Mouse (Mus musculus) midbrain, embryonic 16.5 days (tissue): ENCODE results near the gene Hddc3. TPM values are rescaled to one million over a fixed set of nuclear protein-coding genes. Genes with fewer than 3 reads are reported as not detected.

Experiments used
- ATAC-seq: fragments of 200-750 bp; cut with Nextera tagmentation; 2 replicates; pipeline ENCODE4 v1.8.0; 2017; ENCODE audit warnings: moderate TSS enrichment
- H3K27ac ChIP-seq: fragments of 300-500 bp; sonication (generic); 2 replicates; pipeline ENCODE4 v1.5.1; 2014; ENCODE audit warnings: mild to moderate bottlenecking, low read length, mixed read lengths
- H3K27me3 ChIP-seq: fragments of 300-500 bp; sonication (generic); 2 replicates; pipeline ENCODE4 v1.6.1; 2014; ENCODE audit warnings: low read depth, low read length, mixed read lengths; ENCODE audit not compliant: control insufficient read depth, insufficient read depth
- H3K36me3 ChIP-seq: fragments of 300-500 bp; sonication (generic); 2 replicates; pipeline ENCODE4 v1.6.1; 2014; ENCODE audit warnings: mild to moderate bottlenecking, low read length, moderate library complexity, mixed read lengths; ENCODE audit not compliant: control insufficient read depth, insufficient read depth
- H3K4me1 ChIP-seq: fragments of 300-500 bp; sonication (generic); 2 replicates; pipeline ENCODE4 v1.6.1; 2014; ENCODE audit warnings: mild to moderate bottlenecking, low read length, mixed read lengths; ENCODE audit not compliant: control insufficient read depth, insufficient read depth
- H3K4me2 ChIP-seq: fragments of 300-500 bp; sonication (generic); 2 replicates; pipeline ENCODE4 v1.6.1; 2014; ENCODE audit warnings: mild to moderate bottlenecking, low read length, mixed read lengths
- H3K4me3 ChIP-seq: fragments of 300-500 bp; sonication (generic); 2 replicates; pipeline ENCODE4 v1.5.1; 2014; ENCODE audit warnings: low read depth, mild to moderate bottlenecking, low read length, moderate library complexity, mixed read lengths
- H3K9ac ChIP-seq: fragments of 300-500 bp; sonication (generic); 2 replicates; pipeline ENCODE4 v1.6.1; 2014; ENCODE audit warnings: low read depth, low read length, mixed read lengths
- H3K9me3 ChIP-seq: fragments of 300-500 bp; sonication (generic); replicated peaks from 2 replicates; pipeline ENCODE4 v1.6.1; 2014; ENCODE audit warnings: mild to moderate bottlenecking, low read length, mixed read lengths; ENCODE audit not compliant: control insufficient read depth, poor library complexity, severe bottlenecking
- WGBS: fragments of 180-500 bp; shearing (Covaris S2); extraction: QIAGEN DNeasy Blood & Tissue Kit; methylation state at CpG from one replicate; pipeline ENCODE4 v1.1.7; 2014; 5-methylcytosine and 5-hydroxymethylcytosine counted together
- polyA plus RNA-seq: library from polyadenylated mRNA; unstranded; fragments of >200 nt; fragmentation: Nextera tagmentation; extraction: Ambion mirVana; gene quantifications from 2 replicates; pipeline ENCODE4 v1.2.1, GENCODE M21; 2015

Hddc3 gene
- polyA plus RNA-seq, 1 experiment from 2014 or later, result 27.7 TPM

GRCm38 (mm10) chr7:80341793-80342192, 1.1 kb upstream of the Hddc3 start:
- WGBS, result 59% methylated on average over 7 of the region's 7 CpGs
- no peaks in the 10 kb centered on the region for H3K9me3 ChIP-seq
- no peak overlapping the region for H3K4me3 ChIP-seq
- H3K4me1 ChIP-seq, result peaks cover 48% of the 10 kb centered on the region
- ATAC-seq, result no peak
- no peak overlapping the region for H3K9ac ChIP-seq
- peaks cover 2% of the 10 kb centered on the region; the same call in 1 of the 2 replicates for H3K36me3 ChIP-seq
- no peak overlapping the region for H3K27ac ChIP-seq
- H3K27me3 ChIP-seq, result no peaks in the 10 kb centered on the region
- no peak overlapping the region for H3K4me2 ChIP-seq

GRCm38 (mm10) chr7:80343270-80344018, 540 bp downstream of the Hddc3 start:
- Histone ChIP-seq H3K4me3 (peak overlapping the region; percentile 51), H3K9ac (peak overlapping the region; percentile 80), H3K36me3 (no peaks in the 10 kb centered on the region), H3K9me3 (no peaks in the 10 kb centered on the region), H3K27me3 (no peaks in the 10 kb centered on the region), H3K4me1 (peaks cover 37% of the 10 kb centered on the region), H3K27ac (peak overlapping the region; percentile 81), H3K4me2 (peak overlapping the region; percentile 92)
- peak; percentile 7; the same call in 1 of the 2 replicates for ATAC-seq
- 26% methylated on average over 19 of the region's 19 CpGs for WGBS

GRCm38 (mm10) chr7:80346173-80346572, 3.3 kb downstream of the Hddc3 start:
- ATAC-seq, result no peak
- H3K9ac ChIP-seq, result no peak overlapping the region
- H3K4me3 ChIP-seq, result no peak overlapping the region
- no peaks in the 10 kb centered on the region for H3K9me3 ChIP-seq
- H3K36me3 ChIP-seq, result peaks cover 3% of the 10 kb centered on the region; the same call in 1 of the 2 replicates
- H3K4me2 ChIP-seq, result no peak overlapping the region
- H3K27ac ChIP-seq, result no peak overlapping the region
- no peaks in the 10 kb centered on the region for H3K27me3 ChIP-seq
- WGBS, result 96% methylated on average over 9 of the region's 9 CpGs
- H3K4me1 ChIP-seq, result peaks cover 21% of the 10 kb centered on the region

GRCm38 (mm10) chr7:80346830-80347229, 3.9 kb downstream of the Hddc3 start:
- Histone ChIP-seq H3K27me3 (no peaks in the 10 kb centered on the region), H3K9ac (no peak overlapping the region), H3K4me2 (no peak overlapping the region), H3K36me3 (peaks cover 8% of the 10 kb centered on the region; the same call in 1 of the 2 replicates), H3K9me3 (no peaks in the 10 kb centered on the region), H3K27ac (no peak overlapping the region), H3K4me3 (no peak overlapping the region), H3K4me1 (peaks cover 15% of the 10 kb centered on the region)
- WGBS, result 89% methylated on average over 5 of the region's 5 CpGs
- no peak for ATAC-seq

- Histone ChIP-seq H3K36me3 (peaks cover 11% of the 10 kb centered on the region; the same call in 1 of the 2 replicates), H3K4me2 (no peak overlapping the region), H3K4me3 (no peak overlapping the region), H3K9ac (no peak overlapping the region), H3K27ac (no peak overlapping the region), H3K9me3 (no peaks in the 10 kb centered on the region), H3K27me3 (no peaks in the 10 kb centered on the region), H3K4me1 (peaks cover 6% of the 10 kb centered on the region; the same call in 1 of the 2 replicates)
- no peak for ATAC-seq
- WGBS, result 78% methylated on average over 13 of the region's 13 CpGs
These were observed 5.0 kb downstream of the Hddc3 start for GRCm38 (mm10) chr7:80347670-80348586.

- WGBS, result 81% methylated on average over 2 of the region's 2 CpGs
- no peaks in the 10 kb centered on the region for H3K4me1 ChIP-seq
- no peaks in the 10 kb centered on the region for H3K9me3 ChIP-seq
- ATAC-seq, result no peak
- H3K27me3 ChIP-seq, result no peaks in the 10 kb centered on the region
- H3K4me3 ChIP-seq, result no peak overlapping the region
- no peak overlapping the region for H3K9ac ChIP-seq
- peaks cover 28% of the 10 kb centered on the region for H3K36me3 ChIP-seq
- H3K4me2 ChIP-seq, result no peak overlapping the region
- no peak overlapping the region for H3K27ac ChIP-seq
These were observed 7.9 kb downstream of the Hddc3 start for GRCm38 (mm10) chr7:80350808-80351207.

GRCm38 (mm10) chr7:80352920-80353319, 10.0 kb downstream of the Hddc3 start:
- 95% methylated on average over 8 of the region's 8 CpGs for WGBS

GRCm38 (mm10) chr7:80356351-80356750, 13.4 kb downstream of the Hddc3 start:
- Histone ChIP-seq H3K27me3 (no peaks in the 10 kb centered on the region), H3K4me1 (no peaks in the 10 kb centered on the region), H3K27ac (no peak overlapping the region), H3K36me3 (peaks cover 54% of the 10 kb centered on the region), H3K4me2 (no peak overlapping the region), H3K9me3 (no peaks in the 10 kb centered on the region), H3K9ac (no peak overlapping the region), H3K4me3 (no peak overlapping the region)
- ATAC-seq, result no peak
- WGBS, result 83% methylated on average over 13 of the region's 13 CpGs

More at GRCm38 (mm10) chr7:80352920-80353319, 10.0 kb downstream of the Hddc3 start:
- Histone ChIP-seq H3K27me3 (no peaks in the 10 kb centered on the region), H3K4me2 (no peak overlapping the region), H3K9ac (no peak overlapping the region), H3K9me3 (no peaks in the 10 kb centered on the region), H3K4me1 (no peaks in the 10 kb centered on the region), H3K27ac (no peak overlapping the region), H3K4me3 (no peak overlapping the region), H3K36me3 (peaks cover 35% of the 10 kb centered on the region)
- ATAC-seq, result no peak
